Comparison of ENCODE assay signal across 8 mouse cellular contexts in genomic region chr14:119665741-119666141, GRCm38 (mm10).
A peak's percentile ranks its signal among the peaks of the same experiment; 100 is the strongest.
DNase-seq lines count a peak whose midpoint lies in the region; ATAC-seq and TF ChIP-seq lines count a peak whose summit lies in the region.

No protein-coding gene starts in this region.

- H3K36me3 ChIP-seq in kidney, embryonic 14.5 days (ENCODE audit: control insufficient read depth, insufficient read depth, low read length), result no peaks in the 10 kb centered on the region
- no peaks in the 10 kb centered on the region for H3K36me3 ChIP-seq in neural tube, embryonic 14.5 days (ENCODE audit: control insufficient read depth, insufficient read depth, low read length)

- TF ChIP-seq CTCF in layer of hippocampus, adult 2 months (conservative IDR thresholded peaks at IDR 0.05), result no peak

- no peaks in the 10 kb centered on the region for H3K27me3 ChIP-seq in kidney, embryonic 14.5 days (ENCODE audit: control insufficient read depth, insufficient read depth, low read length)
- H3K27me3 ChIP-seq in neural tube, embryonic 14.5 days (ENCODE audit: control insufficient read depth, insufficient read depth, low read length), result no peaks in the 10 kb centered on the region

- 84% methylated on average over 5 of the region's 5 CpGs for WGBS in kidney, embryonic 14.5 days
- WGBS in neural tube, embryonic 14.5 days, result 74% methylated on average over 5 of the region's 5 CpGs

- H3K9ac ChIP-seq in kidney, embryonic 14.5 days (ENCODE audit: low read depth, low read length), result no peak overlapping the region
- no peak overlapping the region for H3K9ac ChIP-seq in neural tube, embryonic 14.5 days (replicated peaks; ENCODE audit: low read depth, low read length)

- H3K4me2 ChIP-seq in kidney, embryonic 14.5 days (replicated peaks; ENCODE audit: low read depth, low read length), result no peak overlapping the region
- H3K4me2 ChIP-seq in neural tube, embryonic 14.5 days (ENCODE audit: low read depth, low read length), result no peak overlapping the region

- H3K9me3 ChIP-seq in kidney, embryonic 14.5 days (ENCODE audit: control insufficient read depth, low read length), result no peaks in the 10 kb centered on the region
- H3K9me3 ChIP-seq in neural tube, embryonic 14.5 days (ENCODE audit: control insufficient read depth, low read length), result no peaks in the 10 kb centered on the region

- H3K4me3 ChIP-seq in kidney, embryonic 14.5 days (ENCODE audit: low read length), result no peak overlapping the region
- no peak overlapping the region for H3K4me3 ChIP-seq in layer of hippocampus, adult 2 months
- H3K4me3 ChIP-seq in neural tube, embryonic 14.5 days (ENCODE audit: low read depth, low read length), result no peak overlapping the region

- H3K27ac ChIP-seq in kidney, embryonic 14.5 days (ENCODE audit: low read depth, low read length), result no peak overlapping the region
- peak overlapping the region; percentile 68 for H3K27ac ChIP-seq in layer of hippocampus, adult 2 months
- H3K27ac ChIP-seq in neural tube, embryonic 14.5 days (ENCODE audit: low read depth, low read length), result no peak overlapping the region

- ATAC-seq in kidney, embryonic 14.5 days (ENCODE audit: low FRiP score, low TSS enrichment), result no peak
- peak; percentile 58 for ATAC-seq in neural tube, embryonic 14.5 days (ENCODE audit: low read depth)

- peak; percentile 10 to 14 for DNase-seq in kidney, postnatal 4 days
- peak; percentile 76 to 85 for DNase-seq in cerebellum, postnatal 10 days
- DNase-seq in layer of hippocampus, adult 2 months (ENCODE audit: low spot score in 2 of 2), result peak; percentile 55 to 66
- DNase-seq in thymus, postnatal 4 days, result no peak
- no peak for DNase-seq in retina, postnatal 1 day
- DNase-seq in thymus, postnatal 14 days, result no peak

- H3K4me1 ChIP-seq in kidney, embryonic 14.5 days (ENCODE audit: control insufficient read depth, insufficient read depth, low read length), result no peaks in the 10 kb centered on the region
- no peaks in the 10 kb centered on the region for H3K4me1 ChIP-seq in neural tube, embryonic 14.5 days (ENCODE audit: control insufficient read depth, insufficient read depth, low read length)

Comparison
In these comparisons a context has a peak if more than half of its experiments do, and no peak if none do; other contexts are left out.
1. DNase-seq: peak in kidney, postnatal 4 days (2 of 2), cerebellum, postnatal 10 days (2 of 2) and layer of hippocampus, adult 2 months (2 of 2); none in thymus, postnatal 4 days (single experiment), retina, postnatal 1 day (single experiment) and thymus, postnatal 14 days (single experiment).